Mouse (Mus musculus): ENCODE data around the gene Zfp180.

DNA sequence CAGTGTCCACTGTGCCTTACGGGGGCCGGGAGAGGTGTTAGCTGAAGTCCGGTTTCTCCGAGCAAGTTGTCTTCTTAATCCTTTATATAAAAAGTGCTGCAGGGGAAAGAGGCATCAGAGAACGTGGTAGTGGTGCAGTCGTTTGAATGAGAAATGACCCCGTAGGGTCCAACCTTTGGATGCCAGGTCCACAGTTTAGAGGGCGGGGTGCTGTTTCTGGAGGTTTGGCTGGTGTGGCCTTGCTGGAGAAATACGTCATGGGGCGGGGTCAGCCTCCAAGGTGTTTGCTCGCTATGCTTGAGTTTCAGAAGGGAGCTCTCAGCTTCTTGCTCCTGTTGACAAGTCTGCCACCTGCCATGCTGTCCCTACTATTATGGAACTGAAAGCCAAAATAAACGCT lies 31.3 kb downstream of the Zfp180 start:
- TF ChIP-seq CTCF (IDR thresholded peaks at IDR 0.05; ENCODE audit: control insufficient read depth, insufficient read depth, low read length): no peak
- TF ChIP-seq POLR2A (IDR thresholded peaks at IDR 0.05; ENCODE audit: borderline replicate concordance, control insufficient read depth, low read depth, low read length): no peak

Measured in bone marrow, adult 2 months (tissue).